Mouse (Mus musculus) cerebellum, adult 9-10 months (tissue): Measurements from ENCODE around the gene Smad9.

Source experiments
- DNase-seq: peaks from one replicate; pipeline ENCODE4 v3.0.0; 2022

Gene Smad9

GRCm38 (mm10) chr3:54755145-54756041 is at the start of gene Smad9:
Smad9 (plus strand) TSS chr3:54755582.
- DNase-seq = peak; percentile 79

- DNase-seq = no peak
Measured at GRCm38 (mm10) chr3:54708972-54709371, 46.4 kb upstream of the Smad9 start.

- no peak for DNase-seq
Measured at GRCm38 (mm10) chr3:54714253-54714652, 41.1 kb upstream of the Smad9 start, which contains the start of gene Gm21958. Gm21958 (minus strand) TSS chr3:54714353.

DNA sequence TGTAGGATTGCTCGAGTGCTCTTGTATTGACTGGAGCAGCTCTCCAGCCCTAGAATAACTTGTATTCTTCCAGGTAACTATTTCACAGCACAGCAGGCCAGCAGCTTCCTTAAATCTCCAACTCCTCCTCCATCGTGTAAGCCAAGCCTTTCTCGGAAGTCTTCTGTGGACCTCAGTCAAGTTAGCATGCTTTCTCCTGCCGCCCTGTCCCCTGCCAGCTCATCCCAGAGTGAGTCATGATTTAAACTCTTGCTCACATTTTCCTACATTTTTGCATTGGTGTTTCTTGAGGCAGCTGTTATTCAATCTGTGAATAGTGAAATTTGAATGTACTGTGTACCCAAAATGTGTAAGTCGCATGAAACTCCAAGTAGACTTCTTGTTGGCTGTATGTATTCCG is 39.9 kb upstream of the Smad9 start:
- DNase-seq = no peak

DNA sequence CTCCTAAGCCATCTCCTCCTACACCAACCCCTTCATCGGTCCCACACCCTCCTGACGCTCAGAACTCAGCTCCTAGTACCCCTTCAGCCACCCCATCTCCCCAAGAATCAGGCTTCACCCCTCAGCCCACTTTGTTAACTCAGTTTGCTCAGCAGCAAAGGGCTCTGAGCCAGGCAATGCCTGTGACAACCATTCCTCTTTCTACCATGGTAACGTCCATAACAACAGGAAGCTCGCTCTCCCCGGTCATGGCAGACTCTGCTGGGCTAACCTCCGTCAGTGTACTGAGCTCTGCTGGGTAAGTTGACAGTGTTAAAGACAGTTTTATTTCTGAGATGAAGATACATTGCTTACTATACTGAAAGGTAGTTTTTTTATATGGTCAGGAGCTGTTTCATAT is 38.0 kb upstream of the Smad9 start:
- DNase-seq = no peak

- no peak for DNase-seq
Measured at GRCm38 (mm10) chr3:54718947-54719346, 36.4 kb upstream of the Smad9 start.

DNA sequence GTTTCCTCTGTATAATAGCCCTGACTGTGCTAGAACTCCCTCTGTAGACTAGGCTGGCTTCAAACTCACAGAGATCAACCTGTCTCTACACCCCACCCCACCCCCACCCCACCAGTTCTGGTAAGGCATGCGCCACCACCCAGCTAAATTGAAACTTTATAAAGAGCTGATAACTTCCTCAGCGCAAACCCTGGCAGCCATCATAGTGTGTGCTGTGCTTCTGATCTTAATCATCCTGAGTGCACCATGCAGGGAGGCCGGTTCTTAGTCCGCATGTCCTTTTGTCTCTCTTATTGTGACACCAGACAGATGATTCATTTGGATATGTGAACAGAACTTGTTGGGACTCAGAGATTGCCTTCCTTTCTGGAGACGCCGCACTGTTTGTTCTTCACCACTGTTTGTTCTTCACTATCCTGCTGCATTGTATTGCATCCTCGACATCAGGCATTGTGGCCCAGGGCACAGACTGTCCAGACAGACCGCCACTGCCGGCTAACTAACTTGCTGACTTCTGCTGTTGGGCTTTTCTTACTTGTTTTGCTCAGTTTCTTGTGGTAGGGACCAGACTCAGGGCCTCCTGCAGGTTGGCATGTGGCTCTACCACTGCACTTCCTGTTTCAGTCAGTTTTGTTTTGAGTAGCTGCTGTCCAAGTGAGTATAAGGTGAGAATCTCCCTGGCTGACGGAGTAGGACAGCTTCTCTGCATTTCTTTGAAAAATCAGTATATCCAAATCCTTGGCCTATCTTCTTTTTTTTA is 31.5 kb upstream of the Smad9 start:
- no peak for DNase-seq

DNA sequence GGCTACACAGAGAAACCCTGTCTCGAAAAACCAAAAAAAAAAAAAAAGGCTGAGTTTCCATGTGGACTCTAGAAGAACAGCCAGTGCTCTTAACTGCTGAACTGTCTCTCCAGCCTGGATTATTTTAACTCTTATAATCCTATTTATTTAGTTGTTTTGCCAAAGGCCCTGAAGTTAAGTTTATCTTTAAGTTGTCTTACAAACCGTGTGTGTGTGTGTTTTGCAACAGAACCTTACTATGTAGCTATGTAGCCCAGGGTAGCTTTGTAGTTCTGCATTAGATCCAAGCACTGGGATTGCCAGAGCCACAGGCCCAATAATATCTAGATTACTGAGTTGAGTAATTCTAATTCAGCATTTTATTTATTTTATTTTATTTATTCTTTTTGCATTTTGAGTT is 30.0 kb upstream of the Smad9 start:
- DNase-seq = no peak

- no peak for DNase-seq
Measured at GRCm38 (mm10) chr3:54727588-54727987, 27.8 kb upstream of the Smad9 start.

GRCm38 (mm10) chr3:54728100-54728499 is 27.3 kb upstream of the Smad9 start:
- DNase-seq = no peak

DNA sequence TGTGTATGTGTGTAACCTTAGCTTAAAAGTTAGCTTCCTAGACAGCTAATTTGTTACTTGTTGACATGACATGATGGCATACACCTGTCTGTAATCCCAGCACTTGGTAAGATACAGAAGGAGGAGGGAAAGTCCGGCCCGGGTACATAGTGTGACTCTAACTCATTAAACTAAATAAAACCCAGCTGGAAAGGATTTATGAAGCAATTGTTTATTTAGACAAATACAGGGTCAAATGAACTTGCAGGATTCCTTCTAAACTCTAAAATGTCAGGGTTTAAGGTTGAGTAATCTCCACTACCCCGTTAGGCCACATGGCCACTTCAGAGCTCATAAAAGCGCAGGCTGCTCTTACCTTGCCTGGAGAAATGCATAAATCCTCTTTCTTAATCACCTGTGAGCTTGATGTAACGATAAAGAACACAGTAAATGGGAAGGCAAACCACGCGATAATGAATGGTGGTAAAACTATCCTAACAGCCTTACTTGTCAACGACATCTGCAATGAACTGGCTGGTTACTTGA is 23.7 kb upstream of the Smad9 start:
- DNase-seq = no peak

GRCm38 (mm10) chr3:54732371-54732770 is 23.0 kb upstream of the Smad9 start:
- DNase-seq = no peak

GRCm38 (mm10) chr3:54734411-54735246 is 20.8 kb upstream of the Smad9 start:
- peak; percentile 89 for DNase-seq

DNA sequence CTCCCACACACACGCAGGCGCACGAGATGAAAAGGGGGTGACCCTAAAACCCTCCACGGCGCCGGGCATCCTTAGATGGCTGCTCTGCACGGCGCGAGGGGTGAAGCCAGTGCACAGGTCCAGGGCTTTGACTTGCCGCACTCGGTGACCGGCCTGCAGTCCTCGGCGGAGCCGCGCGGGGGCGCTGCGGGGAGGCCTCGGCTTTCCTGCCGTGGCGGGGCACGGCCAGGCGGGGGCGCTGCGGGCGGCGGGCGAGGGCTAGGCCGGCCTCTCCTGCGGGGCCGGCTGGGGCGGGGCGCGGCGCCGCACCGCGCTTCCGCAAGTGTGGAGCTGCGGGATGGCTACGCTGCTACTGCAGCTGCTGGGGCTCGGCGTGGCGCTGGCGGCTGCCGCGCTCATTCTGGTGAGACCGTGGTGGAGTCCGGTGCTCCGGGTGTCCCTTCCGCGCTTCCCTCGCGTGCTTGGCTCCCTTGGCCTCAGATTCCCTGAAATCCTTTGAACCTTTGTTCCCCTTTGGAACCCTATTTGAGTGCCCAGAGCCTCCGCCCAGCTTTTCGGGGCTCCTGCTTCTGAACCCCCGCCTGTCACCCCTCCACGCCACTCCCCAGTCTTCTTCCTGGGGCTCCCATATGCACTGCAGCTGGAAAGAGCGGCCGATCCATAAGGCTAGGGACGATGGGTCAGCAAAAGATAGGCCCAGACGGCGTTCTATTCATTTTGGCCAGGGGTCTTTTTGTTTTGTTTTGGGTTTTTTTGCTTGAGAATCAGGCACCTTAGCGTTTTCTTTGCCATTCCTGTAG is 19.9 kb upstream of the Smad9 start, which contains the start of the genes Exosc8 and Alg5:
Gene Exosc8, minus strand, starts transcription at position 147 of the 800 bp plus-strand sequence.
Gene Alg5, plus strand, starts transcription at position 293 of the 800 bp plus-strand sequence.
- peak; percentile 93 for DNase-seq

DNA sequence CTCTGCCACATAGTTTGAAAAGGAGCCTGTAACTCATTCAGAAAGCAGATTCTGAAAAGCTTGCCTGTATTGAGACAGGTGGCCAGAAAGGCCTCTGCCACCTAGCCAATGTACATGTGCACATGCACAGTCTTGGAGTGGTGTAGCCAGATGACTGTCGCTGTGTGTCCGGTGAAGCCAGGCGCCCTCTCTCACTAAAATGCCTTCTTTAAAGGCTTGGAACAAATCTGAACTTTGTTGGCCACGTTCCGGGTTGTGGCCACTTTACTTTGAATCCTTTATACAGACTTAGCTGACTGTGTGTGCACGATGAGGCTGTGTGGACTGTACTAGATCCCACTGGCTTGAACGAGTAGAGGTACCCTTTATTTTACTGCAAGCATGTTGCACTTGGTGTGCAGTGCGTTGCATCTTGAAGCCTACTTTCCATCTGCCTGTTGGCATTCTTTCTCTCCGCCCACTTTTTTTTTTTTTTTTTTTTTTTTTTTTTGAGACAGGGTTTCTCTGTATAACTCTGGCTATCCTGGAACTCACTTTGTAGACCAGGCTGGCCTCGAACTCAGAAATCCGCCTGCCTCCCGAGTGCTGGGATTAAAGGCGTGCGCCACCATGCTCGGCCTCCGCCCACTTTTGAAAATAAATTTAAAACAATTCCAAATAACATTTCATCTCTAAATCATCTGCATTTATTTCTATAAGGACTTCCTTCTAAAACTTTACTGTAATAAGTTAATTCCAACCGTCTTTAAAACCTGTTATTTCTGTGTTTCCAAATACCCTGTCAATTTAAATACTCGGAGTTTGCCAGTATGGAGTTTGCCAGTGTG is 19.1 kb upstream of the Smad9 start:
- DNase-seq = peak; percentile 45

GRCm38 (mm10) chr3:54737317-54737716 is 18.1 kb upstream of the Smad9 start:
- no peak for DNase-seq

DNA sequence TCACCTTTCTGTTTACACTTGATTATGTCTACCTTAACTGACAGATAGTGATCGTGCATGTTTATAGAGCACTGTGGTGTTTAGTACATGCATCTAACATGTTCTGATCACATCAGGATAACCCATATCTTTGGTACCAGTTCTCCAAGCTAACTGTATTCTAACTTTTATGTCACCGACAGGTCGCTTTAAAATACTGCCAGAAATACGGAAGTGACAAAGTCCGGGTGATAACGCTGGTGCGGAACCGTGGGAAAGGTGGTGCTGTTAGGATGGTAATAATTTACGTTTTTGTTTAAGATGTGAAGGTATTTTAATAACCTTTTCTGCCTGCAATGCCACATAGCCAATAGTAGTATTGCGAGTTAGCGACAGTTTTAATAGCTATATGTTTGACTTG is 13.4 kb upstream of the Smad9 start:
- no peak for DNase-seq

GRCm38 (mm10) chr3:54745799-54746198 is 9.6 kb upstream of the Smad9 start:
- DNase-seq = no peak

DNA sequence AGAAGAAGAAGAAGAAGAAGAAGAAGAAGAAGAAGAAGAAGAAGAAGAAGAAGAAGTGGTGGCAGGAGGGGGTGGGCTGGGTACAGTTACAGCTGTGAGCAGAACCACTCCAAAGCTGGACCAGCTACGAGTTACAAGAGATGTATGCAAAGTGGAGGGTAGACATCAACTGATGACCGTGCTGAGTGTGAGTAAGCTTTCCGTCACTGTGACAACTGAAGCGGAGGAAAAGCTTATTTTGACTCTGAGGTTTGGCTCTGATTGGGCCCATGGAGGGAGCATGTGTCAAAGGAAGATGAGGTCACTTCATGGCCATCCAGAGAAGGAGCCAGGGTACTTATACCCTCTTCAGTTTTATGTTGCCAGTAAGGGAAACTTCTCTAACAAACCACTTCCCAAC is 2.0 kb upstream of the Smad9 start:
- no peak for DNase-seq

- peak; percentile 48 for DNase-seq
Measured at GRCm38 (mm10) chr3:54756058-54756457, 676 bp downstream of the Smad9 start.

GRCm38 (mm10) chr3:54757446-54757845 is 2.1 kb downstream of the Smad9 start:
- DNase-seq = no peak
